Mouse (Mus musculus): Measurements from ENCODE around the gene Rhbdl3.

GRCm38 (mm10) chr11:80368949-80369348 lies 68.2 kb downstream of the Rhbdl3 start:
- TF ChIP-seq POLR2A (IDR thresholded peaks at IDR 0.05; ENCODE audit: low read depth, low read length) (no peak), CTCF (IDR thresholded peaks at IDR 0.05; ENCODE audit: borderline replicate concordance, insufficient read depth, low read length) (no peak)

Data from embryonic fibroblast, embryonic 13.5 days (primary cell).